Mouse (Mus musculus): ENCODE results near the gene Zbtb37.
"Not testable (repeated sequence)": the region's sequence is repeated elsewhere in the genome, so short reads cannot be mapped to it uniquely, and the experiment has no call there.

Gene Zbtb37

DNA sequence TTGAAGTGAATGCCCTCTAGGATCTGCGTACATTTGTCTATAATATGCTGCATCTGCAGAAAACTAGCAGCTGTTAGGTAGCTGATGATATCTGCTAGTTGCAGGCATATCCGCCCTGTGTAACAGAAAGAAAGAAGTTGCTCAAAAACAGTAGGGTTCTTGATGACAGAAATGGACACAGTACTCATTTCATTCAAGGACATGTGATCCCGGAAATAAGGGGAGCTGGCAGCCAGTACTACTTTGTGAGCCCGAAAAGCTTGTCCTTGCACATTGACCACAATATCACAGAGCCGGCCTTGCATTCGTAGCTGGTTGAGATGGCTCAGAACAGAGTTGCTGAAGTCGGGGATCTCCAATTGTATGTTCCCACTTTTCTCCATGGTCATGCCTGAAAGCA is 2.3 kb downstream of the Zbtb37 start:
- no peak for DNase-seq (ENCODE audit: low spot score)

DNA sequence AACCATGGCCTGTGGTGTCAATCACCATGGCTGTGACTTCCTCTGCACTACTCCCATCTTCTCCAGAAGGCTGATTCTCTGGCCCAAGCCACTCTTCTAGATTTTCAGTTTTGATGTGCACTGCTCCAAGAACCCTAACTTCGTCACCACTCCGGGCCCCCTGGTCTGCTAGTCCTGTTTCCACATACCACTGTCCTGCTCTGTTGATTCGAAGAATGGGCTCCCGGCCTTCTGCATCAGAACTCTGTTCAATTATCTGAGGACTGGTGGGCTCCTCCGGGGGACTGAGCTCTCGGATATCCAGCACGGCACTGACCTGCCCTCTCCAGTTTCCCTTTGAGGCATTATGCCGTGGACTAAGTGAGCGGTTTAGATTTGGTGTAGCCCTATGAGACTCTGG is 2.8 kb downstream of the Zbtb37 start:
- no peak for DNase-seq (ENCODE audit: low spot score)

DNA sequence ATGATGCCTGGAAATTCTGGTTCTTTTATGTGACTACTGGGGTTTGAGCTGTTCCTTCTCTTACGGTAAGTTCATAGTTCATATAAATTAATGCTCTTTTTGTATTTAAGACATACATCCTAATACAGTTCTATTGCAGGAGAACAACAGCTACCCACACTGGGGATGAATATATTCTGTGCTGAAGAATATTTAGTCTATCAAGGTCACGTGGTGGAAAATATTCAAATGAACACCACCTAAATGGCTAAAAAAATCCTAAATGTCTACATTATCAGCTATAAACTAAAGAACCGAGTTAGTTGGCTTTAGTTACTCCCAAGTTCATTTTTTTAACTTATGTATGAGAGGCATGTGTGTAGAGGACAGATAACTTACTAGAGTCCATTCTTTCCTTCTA is 4.6 kb downstream of the Zbtb37 start:
- no peak for DNase-seq (ENCODE audit: low spot score)

DNA sequence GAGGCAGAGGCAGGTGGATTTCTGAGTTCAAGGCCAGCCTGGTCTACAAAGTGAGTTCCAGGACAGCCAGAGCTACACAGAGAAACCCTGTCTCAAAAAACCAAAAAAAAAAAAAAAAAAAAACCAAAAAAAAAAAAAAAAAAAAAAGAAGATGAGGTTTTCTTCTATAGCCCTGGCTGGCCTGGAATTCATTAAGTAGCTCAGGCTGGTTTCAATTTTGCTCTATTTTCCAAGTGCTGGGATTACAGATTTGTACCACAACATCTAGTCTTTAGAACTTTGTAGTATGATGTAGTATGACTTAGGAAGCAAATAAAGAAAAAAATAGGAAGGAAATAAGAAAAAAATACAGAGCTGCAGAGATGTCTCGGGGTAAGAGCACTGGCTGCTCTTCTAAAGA is 6.2 kb downstream of the Zbtb37 start:
- not testable (repeated sequence) for DNase-seq (ENCODE audit: low spot score)

- DNase-seq (ENCODE audit: low spot score), result no peak
Measured at GRCm38 (mm10) chr1:161027196-161027595, 7.5 kb downstream of the Zbtb37 start.

DNA sequence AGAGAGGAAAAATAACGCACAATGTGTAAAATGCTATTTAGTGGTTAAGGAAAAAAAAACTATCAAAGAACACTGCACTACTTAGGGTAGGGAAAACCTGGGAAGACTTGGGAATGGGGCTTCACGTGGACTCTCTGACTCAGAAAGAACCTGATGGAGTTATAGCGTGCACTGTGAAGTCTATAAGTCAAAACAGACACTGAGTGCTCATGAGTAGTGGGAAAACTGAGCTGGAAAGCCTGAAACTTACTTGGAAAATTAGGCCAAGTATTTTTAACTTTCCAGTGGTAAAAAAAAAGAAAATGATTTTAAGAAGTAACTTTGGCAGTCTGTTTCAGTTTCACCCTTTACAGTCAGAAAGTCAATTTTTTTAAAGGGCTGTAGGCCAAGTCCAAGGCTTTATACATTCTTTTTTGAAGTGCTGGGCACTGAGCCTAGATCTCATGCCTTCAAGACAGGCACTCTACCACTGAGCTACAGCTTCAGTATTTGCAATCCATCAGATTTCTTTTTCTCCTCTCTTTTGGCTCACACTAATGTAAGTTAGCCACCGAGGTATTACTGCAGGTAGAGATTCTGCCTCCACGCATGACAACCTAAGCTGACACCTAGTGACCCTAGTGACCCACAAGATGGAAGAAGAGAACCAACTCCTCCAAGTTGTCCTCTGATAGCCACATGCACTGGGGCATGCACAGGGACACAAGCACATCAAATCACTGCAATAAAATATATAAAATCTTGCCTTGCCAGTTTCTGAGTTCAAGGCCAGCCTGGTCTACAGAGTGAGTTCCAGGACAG is 9.0 kb downstream of the Zbtb37 start:
- DNase-seq (ENCODE audit: low spot score), result no peak

DNA sequence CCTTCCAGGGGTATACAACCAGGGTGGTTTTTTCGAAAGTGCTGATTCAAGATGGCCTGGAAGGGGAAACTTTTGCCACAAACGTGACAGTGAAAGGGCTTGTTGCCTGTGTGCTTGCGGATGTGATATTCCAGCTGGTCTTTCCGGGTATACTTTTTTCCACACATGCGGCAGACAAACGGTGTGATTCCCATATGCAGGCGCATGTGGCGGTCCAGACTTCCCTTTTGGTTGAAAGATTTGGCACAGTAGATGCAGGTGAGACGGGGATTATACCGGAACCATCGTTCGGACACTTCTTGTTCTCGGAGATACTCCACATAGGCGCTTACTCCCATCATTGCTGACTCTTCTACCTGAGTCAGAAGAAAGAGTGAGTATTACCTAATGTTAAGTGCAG is 14.6 kb downstream of the Zbtb37 start:
- DNase-seq (ENCODE audit: low spot score), result no peak

DNA sequence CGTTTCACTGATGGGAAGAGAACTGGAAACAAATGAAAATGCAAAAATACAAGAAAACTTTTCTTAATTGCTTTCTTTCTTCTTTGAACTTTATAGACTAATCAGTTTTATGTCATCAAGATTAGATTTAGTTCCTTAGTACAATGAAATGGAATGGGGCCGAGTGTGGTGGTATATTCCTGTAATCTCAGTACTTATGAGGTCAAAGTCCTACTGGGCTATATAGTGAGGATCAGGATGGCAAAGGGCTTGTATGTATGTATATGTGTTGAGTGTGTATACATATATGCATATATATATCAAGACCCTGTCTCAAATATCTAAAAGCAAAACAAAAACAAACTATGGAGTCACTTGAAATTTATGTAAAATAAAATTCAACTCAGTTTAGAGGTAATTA is 18.3 kb downstream of the Zbtb37 start:
- no peak for DNase-seq (ENCODE audit: low spot score)

- no peak for DNase-seq (ENCODE audit: low spot score)
Measured at GRCm38 (mm10) chr1:161010436-161010835, 24.2 kb downstream of the Zbtb37 start.

DNA sequence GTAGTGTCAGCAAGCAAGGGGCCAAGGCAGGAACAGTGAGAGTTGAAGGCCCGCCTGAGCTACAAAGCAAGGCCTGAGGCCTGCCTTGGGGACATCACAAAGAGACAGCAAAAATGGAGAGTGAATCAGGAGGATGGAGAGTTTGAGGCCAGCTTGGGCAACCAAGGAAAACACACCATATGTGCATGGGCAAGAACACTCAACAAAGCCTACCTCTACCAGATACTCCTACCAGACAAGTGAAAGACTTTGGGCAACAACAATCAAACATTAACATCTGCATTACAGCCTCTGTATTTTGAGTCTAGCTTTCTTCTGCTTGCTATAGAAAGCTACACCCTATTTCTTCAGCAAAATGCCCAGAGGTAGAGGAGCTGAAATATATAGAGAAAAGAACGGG is 26.6 kb downstream of the Zbtb37 start:
- DNase-seq (ENCODE audit: low spot score), result no peak

- DNase-seq (ENCODE audit: low spot score), result no peak
Measured at GRCm38 (mm10) chr1:161006471-161006870, 28.2 kb downstream of the Zbtb37 start.

DNA sequence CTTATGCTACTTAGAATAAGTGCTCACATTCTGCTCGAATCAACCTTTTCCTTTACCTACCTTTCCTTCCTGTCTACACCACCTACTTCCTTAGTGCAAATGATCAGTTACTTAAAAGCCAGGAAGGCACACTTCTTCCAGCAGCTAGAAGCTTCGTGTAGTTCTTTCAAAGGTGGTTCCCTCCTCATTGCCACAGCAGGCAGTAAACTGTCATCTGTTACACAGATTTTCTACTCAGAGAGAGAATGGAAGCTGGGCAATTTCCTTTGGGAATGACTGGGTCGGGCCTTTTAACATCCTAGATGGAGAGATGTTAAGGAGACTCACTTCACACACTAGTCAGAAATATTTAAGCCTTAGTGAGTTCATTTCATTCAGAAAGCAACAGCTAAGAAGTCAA is 29.1 kb downstream of the Zbtb37 start:
- DNase-seq (ENCODE audit: low spot score), result no peak

GRCm38 (mm10) chr1:161004942-161005341 is 29.7 kb downstream of the Zbtb37 start:
- no peak for DNase-seq (ENCODE audit: low spot score)

GRCm38 (mm10) chr1:160993851-160994250 is 40.8 kb downstream of the Zbtb37 start:
- DNase-seq (ENCODE audit: low spot score), result no peak

- DNase-seq (ENCODE audit: low spot score), result no peak
Measured at GRCm38 (mm10) chr1:160989395-160989794, 45.3 kb downstream of the Zbtb37 start.

- no peak for DNase-seq (ENCODE audit: low spot score)
Measured at GRCm38 (mm10) chr1:160986881-160987635, 47.6 kb downstream of the Zbtb37 start.

DNA sequence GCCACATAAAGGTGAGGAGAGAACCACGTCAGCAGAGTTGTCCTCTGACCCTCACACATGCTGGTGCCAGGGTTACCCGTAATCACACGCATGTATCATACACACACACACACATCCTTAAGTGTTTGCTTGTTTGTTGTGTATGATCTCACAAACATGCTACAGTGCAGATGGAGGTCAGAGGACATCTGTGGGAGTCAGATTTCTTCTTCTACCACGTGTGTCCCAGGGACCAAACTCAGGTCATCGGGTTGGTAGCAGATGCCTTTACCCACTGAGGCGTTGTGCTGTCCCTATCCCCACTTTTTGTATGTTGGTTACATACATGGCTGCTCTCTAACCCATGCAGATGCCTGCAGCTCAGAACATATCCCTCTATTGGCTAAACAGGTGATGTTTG is 49.2 kb downstream of the Zbtb37 start:
- DNase-seq (ENCODE audit: low spot score), result no peak

DNA sequence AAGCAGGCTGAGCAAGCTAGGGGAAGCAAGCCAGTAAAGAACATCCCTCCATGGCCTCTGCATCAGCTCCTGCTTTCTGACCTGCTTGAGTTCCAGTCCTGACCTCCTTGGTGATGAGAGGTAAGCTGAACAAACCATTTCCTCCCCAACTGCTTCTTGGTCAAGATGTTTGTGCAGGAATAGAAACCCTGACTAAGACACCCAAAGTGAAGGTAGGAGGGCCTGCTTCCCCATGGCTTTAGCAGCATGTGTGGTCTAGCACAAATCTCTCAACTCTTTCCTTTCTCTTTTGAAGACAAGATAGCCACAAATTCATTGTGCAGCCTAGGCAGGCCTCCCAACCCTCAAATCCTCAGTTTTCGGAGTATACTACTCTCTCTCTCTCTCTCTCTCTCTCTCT is 49.9 kb downstream of the Zbtb37 start:
- DNase-seq (ENCODE audit: low spot score), result not testable (repeated sequence)

DNA sequence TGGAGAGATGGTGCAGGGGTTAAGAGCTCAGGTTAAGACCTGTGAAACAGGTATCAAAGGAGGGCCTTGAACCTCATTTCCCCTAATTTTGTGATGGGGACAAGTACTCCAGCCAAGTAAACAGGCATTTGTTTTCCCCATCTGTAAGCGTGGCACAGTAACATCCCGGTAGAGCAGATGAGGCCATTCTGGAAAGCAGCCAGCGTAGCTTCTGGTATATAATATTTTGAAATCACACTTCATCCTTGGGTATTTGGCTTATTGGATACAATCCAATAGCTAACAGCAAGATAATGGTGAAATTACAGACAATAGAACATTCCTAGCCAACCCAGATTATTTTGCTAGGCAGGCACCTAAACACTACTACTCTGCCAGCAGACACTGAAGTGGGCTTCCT is 51.8 kb downstream of the Zbtb37 start:
- DNase-seq (ENCODE audit: low spot score), result no peak

DNA sequence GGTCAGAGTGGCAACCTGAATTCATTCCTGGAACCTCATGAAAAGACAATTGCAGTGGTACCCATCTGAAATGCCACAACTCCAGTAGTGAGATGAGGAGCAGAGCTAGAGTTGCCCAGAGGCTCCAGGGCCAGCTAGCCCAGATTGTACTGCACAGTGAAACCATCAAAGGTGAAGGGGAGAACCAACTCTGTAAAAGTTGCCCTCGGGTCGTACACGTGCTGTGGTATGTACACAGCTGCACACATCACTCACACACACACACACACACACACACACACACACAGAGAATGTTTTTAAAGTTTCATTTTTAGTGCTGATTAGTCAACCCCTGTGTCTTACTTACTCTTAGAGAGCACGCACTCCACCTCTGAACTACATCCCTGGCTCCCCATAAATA is 53.3 kb downstream of the Zbtb37 start:
- DNase-seq (ENCODE audit: low spot score), result no peak

- no peak for DNase-seq (ENCODE audit: low spot score)
Measured at GRCm38 (mm10) chr1:160980537-160981234, 54.0 kb downstream of the Zbtb37 start.

DNA sequence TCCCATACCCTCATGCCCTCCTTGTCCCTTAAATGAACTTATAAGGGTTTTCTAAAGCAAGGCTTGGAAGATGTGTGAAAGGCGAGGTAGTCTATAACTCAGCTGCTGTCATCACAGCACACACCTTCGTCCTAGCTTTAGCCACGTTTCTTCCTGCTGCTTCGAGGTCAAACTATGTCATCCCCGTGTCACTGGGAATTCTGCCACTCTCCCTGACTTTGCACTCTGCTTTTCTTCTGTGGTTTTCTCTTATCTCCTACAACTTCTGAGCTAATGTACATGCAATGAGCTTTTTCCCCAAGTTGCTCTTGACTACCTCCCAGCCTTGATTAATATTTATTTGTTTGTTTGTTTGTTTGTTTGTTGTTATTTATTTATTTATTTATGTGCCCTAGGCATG is 54.6 kb downstream of the Zbtb37 start:
- no peak for DNase-seq (ENCODE audit: low spot score)
